Mouse (Mus musculus): ENCODE measurements around the gene Tbxa2r. TPM values are rescaled to one million over a fixed set of nuclear protein-coding genes. Genes with fewer than 3 reads are reported as not detected.
A peak's percentile ranks its signal among the peaks of the same experiment; 100 is the strongest.

Gene Tbxa2r
- not detected in 2 replicates for total RNA-seq (2014; fragmentation: Nextera tagmentation)
- 0.09 TPM in 1 of 2 replicates, not detected in the other for total RNA-seq (2017)

- ATAC-seq (replicated peaks; ENCODE audit: poor library complexity, severe bottlenecking), result peak; percentile 41
Measured at GRCm38 (mm10) chr10:81328386-81328785, at the start of gene Tbxa2r. TSS of gene Tbxa2r (plus strand) at chr10:81328731.

GRCm38 (mm10) chr10:81279496-81279895, 49.0 kb upstream of the Tbxa2r start:
- no peak for ATAC-seq (replicated peaks; ENCODE audit: poor library complexity, severe bottlenecking)

- ATAC-seq (replicated peaks; ENCODE audit: poor library complexity, severe bottlenecking), result no peak
Measured at GRCm38 (mm10) chr10:81284189-81284588, 44.3 kb upstream of the Tbxa2r start.

- ATAC-seq (replicated peaks; ENCODE audit: poor library complexity, severe bottlenecking), result no peak
Measured at GRCm38 (mm10) chr10:81284719-81285118, 43.8 kb upstream of the Tbxa2r start.

- peak; percentile 88 for ATAC-seq (replicated peaks; ENCODE audit: poor library complexity, severe bottlenecking)
Measured at GRCm38 (mm10) chr10:81285694-81286450, 42.7 kb upstream of the Tbxa2r start.

- no peak for ATAC-seq (replicated peaks; ENCODE audit: poor library complexity, severe bottlenecking)
Measured at GRCm38 (mm10) chr10:81286586-81286985, 41.9 kb upstream of the Tbxa2r start.

- ATAC-seq (replicated peaks; ENCODE audit: poor library complexity, severe bottlenecking), result no peak
Measured at GRCm38 (mm10) chr10:81287513-81288157, 40.9 kb upstream of the Tbxa2r start.

GRCm38 (mm10) chr10:81288601-81289000, 39.9 kb upstream of the Tbxa2r start:
- ATAC-seq (replicated peaks; ENCODE audit: poor library complexity, severe bottlenecking), result no peak

GRCm38 (mm10) chr10:81289278-81289677, 39.3 kb upstream of the Tbxa2r start:
- ATAC-seq (replicated peaks; ENCODE audit: poor library complexity, severe bottlenecking), result no peak

GRCm38 (mm10) chr10:81289811-81290210, 38.7 kb upstream of the Tbxa2r start:
- ATAC-seq (replicated peaks; ENCODE audit: poor library complexity, severe bottlenecking), result no peak

GRCm38 (mm10) chr10:81290698-81291460, 37.7 kb upstream of the Tbxa2r start:
- no peak for ATAC-seq (replicated peaks; ENCODE audit: poor library complexity, severe bottlenecking)

- ATAC-seq (replicated peaks; ENCODE audit: poor library complexity, severe bottlenecking), result peak; percentile 24
Measured at GRCm38 (mm10) chr10:81291511-81292104, 36.9 kb upstream of the Tbxa2r start, which contains the start of gene Tjp3. TSS of gene Tjp3 (minus strand) at chr10:81291581.

- ATAC-seq (replicated peaks; ENCODE audit: poor library complexity, severe bottlenecking), result peak; percentile 75
Measured at GRCm38 (mm10) chr10:81292554-81293333, 35.8 kb upstream of the Tbxa2r start, which contains the start of gene Pip5k1c. TSS of gene Pip5k1c (plus strand) at chr10:81292963.

GRCm38 (mm10) chr10:81293334-81294030, 35.0 kb upstream of the Tbxa2r start:
- ATAC-seq (replicated peaks; ENCODE audit: poor library complexity, severe bottlenecking), result no peak

GRCm38 (mm10) chr10:81294442-81294841, 34.1 kb upstream of the Tbxa2r start:
- no peak for ATAC-seq (replicated peaks; ENCODE audit: poor library complexity, severe bottlenecking)

GRCm38 (mm10) chr10:81295185-81295584, 33.3 kb upstream of the Tbxa2r start:
- ATAC-seq (replicated peaks; ENCODE audit: poor library complexity, severe bottlenecking), result no peak

- no peak for ATAC-seq (replicated peaks; ENCODE audit: poor library complexity, severe bottlenecking)
Measured at GRCm38 (mm10) chr10:81297246-81297645, 31.3 kb upstream of the Tbxa2r start.

- ATAC-seq (replicated peaks; ENCODE audit: poor library complexity, severe bottlenecking), result peak; percentile 54
Measured at GRCm38 (mm10) chr10:81297845-81298244, 30.7 kb upstream of the Tbxa2r start.

Data from granulocyte monocyte progenitor cell, adult 5-6 weeks (primary cell).